Mouse (Mus musculus) hindbrain, embryonic 13.5 days (tissue): ENCODE measurements around the gene Cluh. TPM values are rescaled to one million over a fixed set of nuclear protein-coding genes. Genes with fewer than 3 reads are reported as not detected.

Experiments
- ATAC-seq: fragments of 200-750 bp; cut with Nextera tagmentation; 2 replicates; pipeline ENCODE4 v1.8.0; 2017; ENCODE audit warnings: moderate TSS enrichment; ENCODE audit not compliant: low FRiP score
- H3K27ac ChIP-seq: fragments of 300-500 bp; sonication (generic); 2 replicates; pipeline ENCODE4 v1.5.1; 2015; ENCODE audit warnings: inconsistent platforms, mild to moderate bottlenecking, moderate library complexity
- H3K27me3 ChIP-seq: fragments of 300-500 bp; sonication (generic); 2 replicates; pipeline ENCODE4 v1.6.1; 2015; ENCODE audit warnings: mild to moderate bottlenecking, inconsistent platforms
- H3K36me3 ChIP-seq: fragments of 300-500 bp; sonication (generic); 2 replicates; pipeline ENCODE4 v1.6.1; 2015; ENCODE audit warnings: mild to moderate bottlenecking, inconsistent platforms
- H3K4me1 ChIP-seq: fragments of 300-500 bp; sonication (generic); replicated peaks from 2 replicates; pipeline ENCODE4 v1.6.1; 2015; ENCODE audit warnings: inconsistent platforms
- H3K4me2 ChIP-seq: fragments of 300-500 bp; sonication (generic); 2 replicates; pipeline ENCODE4 v1.6.1; 2015; ENCODE audit warnings: inconsistent platforms, mild to moderate bottlenecking, moderate library complexity
- H3K4me3 ChIP-seq: fragments of 300-500 bp; sonication (generic); 2 replicates; pipeline ENCODE4 v1.5.1; 2015; ENCODE audit warnings: mild to moderate bottlenecking, inconsistent platforms
- H3K9ac ChIP-seq: fragments of 300-500 bp; sonication (generic); 2 replicates; pipeline ENCODE4 v1.6.1; 2015; ENCODE audit warnings: mild to moderate bottlenecking, inconsistent platforms
- H3K9me3 ChIP-seq: fragments of 300-500 bp; sonication (generic); 2 replicates; pipeline ENCODE4 v1.6.1; 2016; ENCODE audit warnings: inconsistent platforms
- WGBS: fragments of 180-500 bp; shearing (Covaris S2); methylation state at CpG from one replicate; pipeline ENCODE4 v1.1.7; 2015; 5-methylcytosine and 5-hydroxymethylcytosine counted together
- polyA plus RNA-seq: library from polyadenylated mRNA; unstranded; fragments of >200 nt; fragmentation: Nextera tagmentation; extraction: Ambion mirVana; gene quantifications from 2 replicates; pipeline ENCODE4 v1.2.1, GENCODE M21; 2015

Cluh gene
- polyA plus RNA-seq, 1 experiment from 2014 or later: 14.3 TPM

DNA sequence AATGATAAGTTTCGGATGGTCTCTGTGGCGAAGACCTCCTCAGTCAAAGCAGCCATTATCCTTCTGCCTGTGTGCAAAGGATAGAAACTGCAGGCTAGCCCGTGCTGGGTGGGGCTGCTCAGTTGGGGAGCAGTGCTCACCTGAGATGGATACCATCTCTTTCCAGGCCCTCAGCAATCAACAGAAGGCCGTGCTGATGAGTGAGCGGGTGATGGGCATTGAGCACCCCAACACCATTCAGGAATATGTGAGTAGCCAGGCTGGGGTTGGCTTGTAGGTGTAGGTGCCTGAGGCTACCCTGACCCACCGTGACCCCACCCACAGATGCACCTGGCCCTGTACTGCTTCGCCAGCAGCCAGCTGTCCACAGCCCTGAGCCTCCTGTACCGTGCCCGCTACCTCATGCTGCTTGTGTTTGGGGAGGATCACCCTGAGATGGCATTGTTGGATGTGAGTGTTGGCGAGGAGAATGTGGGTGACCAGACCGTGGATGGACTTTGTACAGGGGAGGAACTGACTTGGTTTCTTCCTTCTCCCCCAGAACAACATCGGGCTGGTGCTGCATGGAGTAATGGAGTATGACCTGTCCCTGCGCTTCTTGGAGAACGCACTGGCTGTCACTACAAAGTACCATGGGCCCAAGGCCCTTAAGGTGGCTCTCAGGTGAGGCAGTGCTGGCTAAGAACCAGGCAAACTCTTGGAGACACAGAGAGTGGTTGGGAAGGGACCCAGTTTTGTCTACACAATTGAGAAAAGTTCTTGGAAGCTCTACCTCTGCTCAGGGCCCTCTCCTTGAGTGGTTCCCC lies 17.7 kb downstream of the Cluh start:
- Histone ChIP-seq H3K4me3 (no peak overlapping the region), H3K27ac (no peak overlapping the region), H3K9me3 (no peaks in the 10 kb centered on the region), H3K4me2 (no peak overlapping the region), H3K27me3 (no peaks in the 10 kb centered on the region), H3K36me3 (peaks cover 79% of the 10 kb centered on the region), H3K9ac (no peak overlapping the region), H3K4me1 (no peaks in the 10 kb centered on the region)
- WGBS: 98% methylated on average over 14 of the region's 14 CpGs
- no peak for ATAC-seq

GRCm38 (mm10) chr11:74667582-74668010 lies 18.3 kb downstream of the Cluh start:
- WGBS: 95% methylated on average over 13 of the region's 13 CpGs

GRCm38 (mm10) chr11:74668466-74668865 lies 19.2 kb downstream of the Cluh start:
- 92% methylated on average over 5 of the region's 5 CpGs for WGBS
- no peaks in the 10 kb centered on the region for H3K9me3 ChIP-seq
- no peak overlapping the region for H3K9ac ChIP-seq
- no peaks in the 10 kb centered on the region for H3K4me1 ChIP-seq
- no peaks in the 10 kb centered on the region for H3K27me3 ChIP-seq
- no peak overlapping the region for H3K27ac ChIP-seq
- ATAC-seq: no peak
- H3K4me3 ChIP-seq: no peak overlapping the region
- no peak overlapping the region for H3K4me2 ChIP-seq
- H3K36me3 ChIP-seq: peaks cover 72% of the 10 kb centered on the region

More at GRCm38 (mm10) chr11:74667582-74668010, 18.3 kb downstream of the Cluh start:
- Histone ChIP-seq H3K4me1 (no peaks in the 10 kb centered on the region), H3K27ac (no peak overlapping the region), H3K9me3 (no peaks in the 10 kb centered on the region), H3K4me3 (no peak overlapping the region), H3K4me2 (no peak overlapping the region), H3K27me3 (no peaks in the 10 kb centered on the region), H3K9ac (no peak overlapping the region), H3K36me3 (peaks cover 73% of the 10 kb centered on the region)
- ATAC-seq: no peak

- Histone ChIP-seq H3K4me2 (no peak overlapping the region), H3K9me3 (no peaks in the 10 kb centered on the region), H3K27ac (no peak overlapping the region), H3K27me3 (no peaks in the 10 kb centered on the region), H3K4me3 (no peak overlapping the region), H3K4me1 (no peaks in the 10 kb centered on the region), H3K9ac (no peak overlapping the region), H3K36me3 (peaks cover 70% of the 10 kb centered on the region)
- 94% methylated on average over 2 of the region's 2 CpGs for WGBS
- no peak for ATAC-seq
Measured at GRCm38 (mm10) chr11:74668971-74669370, 19.7 kb downstream of the Cluh start.

DNA sequence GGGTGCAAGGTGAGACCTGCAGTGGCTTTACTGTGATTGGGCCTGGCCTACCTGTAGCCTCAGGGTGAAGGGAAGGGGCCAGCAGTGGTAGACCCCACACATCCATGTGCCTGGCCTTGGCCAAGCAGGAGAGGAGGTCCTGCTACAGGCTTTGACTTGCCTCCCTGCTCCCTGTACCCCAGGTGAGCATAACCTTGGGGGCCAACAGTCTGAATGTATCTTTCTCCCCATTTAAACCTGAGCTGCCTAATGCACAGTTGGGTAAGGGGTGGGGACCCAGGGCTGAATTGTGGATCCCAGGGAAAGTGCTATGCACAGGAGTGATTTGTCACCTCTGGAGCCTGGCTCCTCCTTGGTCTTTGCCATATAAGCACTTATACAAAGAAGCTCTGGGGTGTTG lies 20.9 kb downstream of the Cluh start:
- no peak for ATAC-seq

GRCm38 (mm10) chr11:74671013-74671412 lies 21.7 kb downstream of the Cluh start:
- no peak overlapping the region for H3K4me3 ChIP-seq
- H3K9ac ChIP-seq: no peak overlapping the region
- H3K9me3 ChIP-seq: no peaks in the 10 kb centered on the region
- 0 out of 2 replicates have a peak overlapping the region, but pooled peaks have one; percentile 18 for H3K27ac ChIP-seq
- no peaks in the 10 kb centered on the region for H3K27me3 ChIP-seq
- H3K4me1 ChIP-seq: no peaks in the 10 kb centered on the region
- no peak overlapping the region for H3K4me2 ChIP-seq
- H3K36me3 ChIP-seq: peaks cover 59% of the 10 kb centered on the region
- 95% methylated on average over 1 of the region's 1 CpGs for WGBS
- no peak for ATAC-seq

More for the DNA sequence above, 20.9 kb downstream of the Cluh start:
- Histone ChIP-seq H3K36me3 (peaks cover 65% of the 10 kb centered on the region), H3K9ac (no peak overlapping the region), H3K27me3 (no peaks in the 10 kb centered on the region), H3K4me3 (no peak overlapping the region), H3K4me1 (no peaks in the 10 kb centered on the region), H3K4me2 (no peak overlapping the region), H3K9me3 (no peaks in the 10 kb centered on the region), H3K27ac (0 out of 2 replicates have a peak overlapping the region, but pooled peaks have one; percentile 18)

DNA sequence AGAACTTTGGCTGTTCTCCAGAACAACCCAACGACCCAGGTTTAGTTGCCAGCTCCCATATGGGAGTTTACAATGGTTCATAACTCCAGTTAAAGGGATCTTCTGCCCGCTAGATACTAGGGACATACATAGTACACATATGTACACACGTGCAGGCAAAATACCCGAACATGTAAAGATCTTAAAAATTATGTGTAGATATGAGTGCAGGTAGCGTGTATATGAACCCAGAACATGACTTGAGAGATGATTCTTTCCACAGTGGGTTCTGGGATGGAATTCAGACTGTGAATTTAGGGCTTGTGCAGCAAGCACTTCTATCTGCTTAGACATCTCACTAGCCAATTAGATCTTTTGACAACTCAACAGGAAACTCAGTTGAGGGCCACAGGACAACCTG lies 22.5 kb downstream of the Cluh start:
- no peak for ATAC-seq
- no peak overlapping the region for H3K4me3 ChIP-seq
- no peaks in the 10 kb centered on the region for H3K27me3 ChIP-seq
- H3K36me3 ChIP-seq: peaks cover 51% of the 10 kb centered on the region
- H3K9ac ChIP-seq: no peak overlapping the region
- H3K4me2 ChIP-seq: no peak overlapping the region
- no peaks in the 10 kb centered on the region for H3K4me1 ChIP-seq
- H3K27ac ChIP-seq: no peak overlapping the region
- 90% methylated on average over 5 of the region's 5 CpGs for WGBS
- H3K9me3 ChIP-seq: no peaks in the 10 kb centered on the region

- Histone ChIP-seq H3K36me3 (peaks cover 46% of the 10 kb centered on the region), H3K27ac (no peak overlapping the region), H3K4me3 (no peak overlapping the region), H3K9ac (no peak overlapping the region), H3K4me1 (no peaks in the 10 kb centered on the region), H3K27me3 (no peaks in the 10 kb centered on the region), H3K4me2 (no peak overlapping the region), H3K9me3 (no peaks in the 10 kb centered on the region)
- 91% methylated on average over 6 of the region's 6 CpGs for WGBS
- ATAC-seq: no peak
Measured at GRCm38 (mm10) chr11:74672901-74673513, 23.7 kb downstream of the Cluh start.

DNA sequence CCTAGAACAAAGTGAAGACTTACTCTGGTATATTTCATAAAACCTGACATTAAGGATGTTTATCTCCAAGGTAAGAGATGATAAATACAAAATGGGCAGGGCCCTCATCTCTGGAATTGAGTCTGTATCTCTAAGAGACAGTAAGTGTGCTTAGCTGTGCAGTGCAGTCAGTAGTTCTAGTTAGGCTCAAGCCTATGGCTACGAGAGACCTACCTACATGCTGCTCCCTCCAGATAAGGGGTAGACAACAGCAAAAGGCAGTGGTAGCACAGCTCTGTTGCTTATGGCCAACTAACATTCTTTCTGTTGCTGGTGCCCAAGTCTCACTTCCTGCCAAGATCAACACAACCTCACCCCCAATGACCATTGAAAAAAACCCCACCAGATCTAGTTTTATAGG lies 24.3 kb downstream of the Cluh start:
- 88% methylated on average over 1 of the region's 1 CpGs for WGBS
- H3K27ac ChIP-seq: no peak overlapping the region
- ATAC-seq: no peak
- peaks cover 46% of the 10 kb centered on the region for H3K36me3 ChIP-seq
- no peaks in the 10 kb centered on the region for H3K9me3 ChIP-seq
- no peaks in the 10 kb centered on the region for H3K4me1 ChIP-seq
- H3K4me2 ChIP-seq: no peak overlapping the region
- H3K27me3 ChIP-seq: no peaks in the 10 kb centered on the region
- no peak overlapping the region for H3K9ac ChIP-seq
- H3K4me3 ChIP-seq: no peak overlapping the region

DNA sequence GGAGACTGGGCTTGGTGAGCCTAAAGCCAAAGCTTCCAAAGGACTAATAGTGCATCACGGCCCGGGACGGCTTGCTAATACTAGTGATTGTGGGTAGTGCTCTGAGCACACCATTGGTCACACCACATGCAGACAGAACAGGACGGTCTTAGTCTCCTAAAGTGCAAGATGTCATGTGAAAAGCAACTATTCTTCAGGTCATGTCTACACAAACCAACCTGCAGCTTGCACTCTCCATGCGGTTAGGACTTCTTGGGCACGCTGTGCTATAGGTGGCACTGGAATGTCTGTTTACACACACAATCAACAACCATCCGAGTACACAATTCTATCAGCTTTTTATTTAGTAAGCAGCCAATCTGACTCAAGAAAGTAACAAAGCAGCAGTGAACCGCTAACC lies 25.4 kb downstream of the Cluh start:
- Histone ChIP-seq H3K4me1 (no peaks in the 10 kb centered on the region), H3K9me3 (no peaks in the 10 kb centered on the region), H3K36me3 (peaks cover 46% of the 10 kb centered on the region), H3K9ac (no peak overlapping the region), H3K27me3 (no peaks in the 10 kb centered on the region), H3K4me2 (no peak overlapping the region), H3K27ac (no peak overlapping the region), H3K4me3 (no peak overlapping the region)
- ATAC-seq: no peak
- 95% methylated on average over 8 of the region's 8 CpGs for WGBS

DNA sequence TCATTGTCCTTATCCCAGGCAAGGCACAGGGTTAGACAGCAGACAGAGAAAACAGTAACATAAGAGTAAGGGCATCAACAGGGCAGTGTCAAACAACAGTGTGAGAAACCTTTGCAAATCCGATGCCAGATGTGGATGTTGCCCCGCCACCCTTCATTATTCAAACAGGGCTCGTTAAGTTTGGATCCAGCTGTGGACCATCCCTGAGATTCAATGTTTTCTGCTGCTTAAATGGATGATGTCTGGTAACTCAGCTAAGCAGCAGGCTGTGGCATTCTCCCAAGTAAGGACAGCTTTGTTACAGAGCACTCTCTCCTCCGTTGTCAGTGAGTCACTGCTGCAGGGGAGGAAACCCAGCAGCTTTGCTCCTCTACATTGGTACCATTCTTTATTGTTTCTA lies 25.9 kb downstream of the Cluh start:
- 93% methylated on average over 4 of the region's 4 CpGs for WGBS
- Histone ChIP-seq H3K9ac (no peak overlapping the region), H3K4me1 (no peaks in the 10 kb centered on the region), H3K4me3 (no peak overlapping the region), H3K36me3 (peaks cover 49% of the 10 kb centered on the region), H3K9me3 (no peaks in the 10 kb centered on the region), H3K27me3 (no peaks in the 10 kb centered on the region), H3K4me2 (no peak overlapping the region), H3K27ac (no peak overlapping the region; the same call in 1 of the 2 replicates)
- ATAC-seq: no peak

- no peaks in the 10 kb centered on the region for H3K27me3 ChIP-seq
- peaks cover 28% of the 10 kb centered on the region for H3K36me3 ChIP-seq
- 84% methylated on average over 1 of the region's 1 CpGs for WGBS
- H3K9ac ChIP-seq: no peak overlapping the region
- no peak overlapping the region for H3K4me3 ChIP-seq
- no peaks in the 10 kb centered on the region for H3K9me3 ChIP-seq
- H3K4me2 ChIP-seq: no peak overlapping the region
- ATAC-seq: no peak
- no peak overlapping the region for H3K27ac ChIP-seq
- H3K4me1 ChIP-seq: no peaks in the 10 kb centered on the region
Measured at GRCm38 (mm10) chr11:74692151-74692550, 42.9 kb downstream of the Cluh start.

- Histone ChIP-seq H3K27me3 (no peaks in the 10 kb centered on the region), H3K27ac (no peak overlapping the region), H3K4me3 (no peak overlapping the region), H3K9ac (no peak overlapping the region), H3K9me3 (no peaks in the 10 kb centered on the region), H3K4me2 (no peak overlapping the region), H3K4me1 (no peaks in the 10 kb centered on the region), H3K36me3 (peaks cover 32% of the 10 kb centered on the region)
- WGBS: 100% methylated on average over 2 of the region's 2 CpGs
- ATAC-seq: no peak
Measured at GRCm38 (mm10) chr11:74699505-74699904, 50.2 kb downstream of the Cluh start.
